In genomic region chr4:132752992-132753391, GRCm38 (mm10) we compare ENCODE assay signal across 22 mouse cellular contexts. TPM values are rescaled to one million over a fixed set of nuclear protein-coding genes. Genes with fewer than 3 reads are reported as not detected.
DNase-seq lines count a peak whose midpoint lies in the region; ATAC-seq lines count a peak whose summit lies in the region.
"Had no signal": no experiment of that assay in that cellular context is flagged by ENCODE, and none has a peak within 500 bp of the region (broad histone marks: within the 10 kb centered on the region; RNA-seq: fewer than 3 reads in every experiment).

No protein-coding gene starts in this region.

- peak; percentile 66 for ATAC-seq in monocyte, adult 5-6 weeks (replicated peaks; ENCODE audit: insufficient number of reproducible peaks, low FRiP score, low TSS enrichment, poor library complexity, severe bottlenecking)
- ATAC-seq: activated CD4-positive, CD25-positive, alpha-beta regulatory T cell, adult 4 months; forebrain, postnatal 0 days; midbrain, embryonic 13.5 days had no signal

- peak; percentile 43 to 61 for DNase-seq in adrenal gland, postnatal 36 days
- no peak for DNase-seq in adrenal gland, adult 18-20 months (ENCODE audit: low spot score in 2 of 2)
- peak; percentile 65 for DNase-seq in lung, postnatal 36 days
- no peak for DNase-seq in lung, postnatal 25 days (ENCODE audit: low spot score)
- DNase-seq in brain, adult 2 months (ENCODE audit: low read depth, low spot score), result peak; percentile 35
- no peak for DNase-seq in spleen, postnatal 4 days (ENCODE audit: low spot score in 2 of 2)
- DNase-seq in cerebellum, postnatal 36 days, result no peak
- DNase-seq: B cell, adult 2 months; cerebellum, adult 11 months; cerebellum, adult 9-11 months; forebrain, postnatal 0 days; gastrocnemius, postnatal 25 days; heart, adult 2 months; heart, postnatal 14 days; kidney, adult 2 months; layer of hippocampus, adult 9-11 months; left cerebral cortex, postnatal 4 days; thymus, adult 18-20 months; thymus, postnatal 4 days had no signal

RNA-seq across cellular contexts. Expression of gene Smpdl3b, which starts 4.1 kb away (rescaled TPM):
- total RNA-seq in adrenal gland, postnatal 36 days (2021), result 10 to 100 TPM in 1 of 2 experiments, under 1 TPM in 1; 0.99 to 31.3 TPM
- 10 to 100 TPM in 1 of 2 experiments, under 1 TPM in 1; 0.83 to 15.0 TPM for total RNA-seq in adrenal gland, adult 18-20 months (2021)
- total RNA-seq in monocyte, adult 5-6 weeks (2017), result 108 to 191 TPM (median 160 TPM) in 3 replicates

RNA-seq across cellular contexts. Expression of gene Rpa2, which starts 15.1 kb away (rescaled TPM):
- total RNA-seq in adrenal gland, postnatal 36 days (2021), result 10 to 100 TPM; 10.8 to 13.6 TPM
- 1 to 10 TPM; 5.2 to 7.2 TPM for total RNA-seq in adrenal gland, adult 18-20 months (2021)
- 39.3 to 41.2 TPM (median 40.2 TPM) in 3 replicates for total RNA-seq in monocyte, adult 5-6 weeks (2017)

RNA-seq across cellular contexts. Expression of gene Xkr8, which starts 20.6 kb away (rescaled TPM):
- total RNA-seq in adrenal gland, postnatal 36 days (2021), result 1 to 10 TPM; 3.3 to 5.7 TPM
- 1 to 10 TPM; 4.2 to 5.9 TPM for total RNA-seq in adrenal gland, adult 18-20 months (2021)
- total RNA-seq in monocyte, adult 5-6 weeks (2017), result 3.8 to 7.9 TPM (median 4.4 TPM) in 3 replicates

RNA-seq across cellular contexts. Expression of gene Themis2, which starts 43.2 kb away (rescaled TPM):
- 1 to 10 TPM; 1.3 to 1.7 TPM for total RNA-seq in adrenal gland, postnatal 36 days (2021)
- 1 to 10 TPM; 1.7 to 3.3 TPM for total RNA-seq in adrenal gland, adult 18-20 months (2021)
- total RNA-seq in monocyte, adult 5-6 weeks (2017), result 196 to 216 TPM (median 214 TPM) in 3 replicates

Comparison
In these comparisons a context has a peak if more than half of its experiments do, and no peak if none do; other contexts are left out.
1. DNase-seq: peak in adrenal gland, postnatal 36 days (2 of 2), lung, postnatal 36 days (single experiment) and brain, adult 2 months (single experiment); none in adrenal gland, adult 18-20 months (0 of 2), lung, postnatal 25 days (single experiment), spleen, postnatal 4 days (0 of 2) and cerebellum, postnatal 36 days (0 of 2).